Mouse (Mus musculus) cerebellum, adult 9-10 months (tissue): ENCODE data around the gene Pik3r6.

ENCODE experiments used
- DNase-seq: peaks from one replicate; pipeline ENCODE4 v3.0.0; 2022

Pik3r6 gene

GRCm38 (mm10) chr11:68488256-68488824, 14.5 kb upstream of the Pik3r6 start:
- no peak for DNase-seq

GRCm38 (mm10) chr11:68489236-68489635, 13.6 kb upstream of the Pik3r6 start:
- DNase-seq, result no peak

GRCm38 (mm10) chr11:68492592-68492991, 10.2 kb upstream of the Pik3r6 start:
- DNase-seq, result no peak

GRCm38 (mm10) chr11:68493760-68494159, 9.1 kb upstream of the Pik3r6 start:
- DNase-seq, result no peak

GRCm38 (mm10) chr11:68497081-68497480, 5.7 kb upstream of the Pik3r6 start:
- no peak for DNase-seq

- no peak for DNase-seq
These were observed 4.3 kb upstream of the Pik3r6 start for GRCm38 (mm10) chr11:68498517-68498916.

- no peak for DNase-seq
These were observed 3.7 kb upstream of the Pik3r6 start for GRCm38 (mm10) chr11:68498999-68499699.

- DNase-seq, result no peak
These were observed 1.9 kb upstream of the Pik3r6 start for GRCm38 (mm10) chr11:68500949-68501350.

GRCm38 (mm10) chr11:68502408-68502807, 411 bp upstream of the Pik3r6 start:
- no peak for DNase-seq

- DNase-seq, result no peak
These were observed 2.1 kb downstream of the Pik3r6 start for GRCm38 (mm10) chr11:68504913-68505312.

GRCm38 (mm10) chr11:68507246-68507645, 4.4 kb downstream of the Pik3r6 start:
- no peak for DNase-seq

GRCm38 (mm10) chr11:68508619-68509018, 5.8 kb downstream of the Pik3r6 start:
- DNase-seq, result no peak

- no peak for DNase-seq
These were observed 6.4 kb downstream of the Pik3r6 start for GRCm38 (mm10) chr11:68509194-68509593.

GRCm38 (mm10) chr11:68513969-68514368, 11.2 kb downstream of the Pik3r6 start:
- no peak for DNase-seq

- DNase-seq, result no peak
These were observed 16.5 kb downstream of the Pik3r6 start for GRCm38 (mm10) chr11:68519362-68519761.

GRCm38 (mm10) chr11:68519815-68520214, 17.0 kb downstream of the Pik3r6 start:
- no peak for DNase-seq

- DNase-seq, result no peak
These were observed 17.6 kb downstream of the Pik3r6 start for GRCm38 (mm10) chr11:68520439-68520838.

- DNase-seq, result no peak
These were observed 18.5 kb downstream of the Pik3r6 start for GRCm38 (mm10) chr11:68521352-68521751.

GRCm38 (mm10) chr11:68526441-68526840, 23.6 kb downstream of the Pik3r6 start:
- no peak for DNase-seq

- DNase-seq, result peak; percentile 65
These were observed 28.4 kb downstream of the Pik3r6 start for GRCm38 (mm10) chr11:68531066-68531806.

- DNase-seq, result no peak
These were observed 29.2 kb downstream of the Pik3r6 start for GRCm38 (mm10) chr11:68531941-68532535.

GRCm38 (mm10) chr11:68532773-68533172, 30.0 kb downstream of the Pik3r6 start:
- no peak for DNase-seq

- DNase-seq, result no peak
These were observed 31.2 kb downstream of the Pik3r6 start for GRCm38 (mm10) chr11:68533971-68534475.
